Mouse (Mus musculus): ENCODE measurements around the gene Usp32. TPM values are rescaled to one million over a fixed set of nuclear protein-coding genes. Genes with fewer than 3 reads are reported as not detected.

Usp32 gene
- polyA plus RNA-seq (2014; fragmentation: Nextera tagmentation; extraction: Ambion mirVana): 4.6 and 6.7 TPM in 2 replicates

- H3K4me3 ChIP-seq (ENCODE audit: low read depth, low read length): peak within 1 kb of the TSS; percentile 96
- peak within 1 kb of the TSS; percentile 86 for H3K9ac ChIP-seq (ENCODE audit: low read depth, low read length)
- no peaks in the 10 kb centered on the region for H3K36me3 ChIP-seq (ENCODE audit: control insufficient read depth, insufficient read depth, low read length)
- no peaks in the 10 kb centered on the region for H3K4me1 ChIP-seq (ENCODE audit: control insufficient read depth, insufficient read depth, low read length)
- H3K9me3 ChIP-seq (replicated peaks; ENCODE audit: control insufficient read depth, low read length): no peaks in the 10 kb centered on the region
- H3K27me3 ChIP-seq (ENCODE audit: control insufficient read depth, insufficient read depth, low read length): no peaks in the 10 kb centered on the region
- peak; percentile 98 for ATAC-seq (replicated peaks; ENCODE audit: insufficient number of reproducible peaks, low FRiP score, low TSS enrichment)
- H3K27ac ChIP-seq (ENCODE audit: low read depth, low read length): peak within 1 kb of the TSS; percentile 87
- WGBS (ENCODE audit: insufficient replicate concordance): under 1% methylated on average over 88 of the region's 94 CpGs
- peak within 1 kb of the TSS; percentile 84 for H3K4me2 ChIP-seq
Observed at GRCm38 (mm10) chr11:85139581-85140540, at the start of gene Usp32. Usp32 (minus strand) TSS chr11:85140161.

DNA sequence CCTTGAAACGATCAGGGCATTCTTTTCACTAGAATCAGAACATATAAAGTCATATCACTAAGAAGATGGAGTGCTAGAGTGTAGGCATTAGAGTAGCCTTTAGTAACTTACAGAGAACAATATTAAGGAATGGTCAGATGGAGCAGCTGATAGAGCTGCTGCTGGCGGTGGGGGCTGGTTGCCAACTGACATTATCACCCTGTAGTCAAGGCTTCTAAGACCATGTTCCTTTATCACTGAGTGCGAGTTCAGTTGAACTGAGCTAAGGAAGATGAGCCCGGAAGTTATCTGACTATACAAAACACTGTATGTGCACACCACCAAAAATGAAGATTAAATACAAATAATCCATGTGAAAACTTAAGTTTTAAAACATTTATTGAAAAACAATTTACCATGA, 49.1 kb upstream of the Usp32 start:
- 86% methylated on average over 4 of the region's 4 CpGs for WGBS (ENCODE audit: insufficient replicate concordance)
- Histone ChIP-seq H3K27ac (ENCODE audit: low read depth, low read length) (no peak overlapping the region), H3K4me1 (ENCODE audit: control insufficient read depth, insufficient read depth, low read length) (no peaks in the 10 kb centered on the region), H3K9ac (ENCODE audit: low read depth, low read length) (no peak overlapping the region), H3K36me3 (ENCODE audit: control insufficient read depth, insufficient read depth, low read length) (peaks cover 25% of the 10 kb centered on the region), H3K4me3 (ENCODE audit: low read depth, low read length) (no peak overlapping the region), H3K27me3 (ENCODE audit: control insufficient read depth, insufficient read depth, low read length) (no peaks in the 10 kb centered on the region), H3K4me2 (no peak overlapping the region), H3K9me3 (replicated peaks; ENCODE audit: control insufficient read depth, low read length) (no peaks in the 10 kb centered on the region)
- ATAC-seq (replicated peaks; ENCODE audit: insufficient number of reproducible peaks, low FRiP score, low TSS enrichment): no peak

DNA sequence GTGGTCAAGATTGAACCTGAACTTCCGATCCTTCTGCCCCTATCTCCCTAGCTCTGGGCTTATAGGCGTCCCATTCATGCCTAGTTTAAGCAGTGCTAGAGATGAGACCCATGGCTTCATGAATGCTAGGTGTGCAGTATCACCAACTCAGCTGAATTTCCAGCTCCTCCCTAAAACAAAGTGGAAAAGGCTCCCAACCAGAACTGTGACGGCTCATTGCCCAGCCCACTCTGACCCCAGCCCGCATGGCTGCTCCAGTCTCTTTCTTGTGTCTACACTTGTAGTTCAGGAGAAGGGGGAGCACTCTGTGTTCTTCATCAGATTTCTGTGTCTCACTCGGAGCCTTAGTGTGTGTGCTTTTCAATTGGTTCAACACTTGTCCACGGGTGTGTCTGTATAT, 44.9 kb upstream of the Usp32 start:
- ATAC-seq (replicated peaks; ENCODE audit: insufficient number of reproducible peaks, low FRiP score, low TSS enrichment): no peak
- Histone ChIP-seq H3K36me3 (ENCODE audit: control insufficient read depth, insufficient read depth, low read length) (peaks cover 2% of the 10 kb centered on the region; the same call in 1 of the 2 replicates), H3K9ac (ENCODE audit: low read depth, low read length) (no peak overlapping the region), H3K4me1 (ENCODE audit: control insufficient read depth, insufficient read depth, low read length) (no peaks in the 10 kb centered on the region), H3K27ac (ENCODE audit: low read depth, low read length) (no peak overlapping the region), H3K27me3 (ENCODE audit: control insufficient read depth, insufficient read depth, low read length) (no peaks in the 10 kb centered on the region), H3K9me3 (replicated peaks; ENCODE audit: control insufficient read depth, low read length) (no peaks in the 10 kb centered on the region), H3K4me3 (ENCODE audit: low read depth, low read length) (no peak overlapping the region), H3K4me2 (no peak overlapping the region)
- WGBS (ENCODE audit: insufficient replicate concordance): 82% methylated on average over 6 of the region's 6 CpGs

DNA sequence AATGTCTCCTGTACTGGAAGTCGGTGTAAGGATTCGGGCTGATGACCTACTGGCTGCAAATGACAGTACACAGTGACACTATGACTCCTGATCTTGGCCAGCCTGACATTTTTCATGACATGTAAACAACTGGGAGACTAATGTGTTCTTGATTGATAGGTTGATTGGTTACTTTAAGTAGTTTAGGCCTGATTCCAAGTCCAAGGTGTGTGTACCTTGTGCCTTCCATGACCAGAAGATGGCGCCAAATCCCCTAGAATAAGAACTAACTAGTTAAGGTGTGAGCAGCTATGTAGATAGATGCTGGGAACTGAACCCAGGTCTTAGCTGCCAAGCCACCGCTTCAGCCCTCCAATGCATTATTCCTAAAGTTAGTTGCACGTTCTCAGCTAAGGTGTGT, 44.1 kb upstream of the Usp32 start:
- Histone ChIP-seq H3K27ac (ENCODE audit: low read depth, low read length) (no peak overlapping the region), H3K36me3 (ENCODE audit: control insufficient read depth, insufficient read depth, low read length) (no peaks in the 10 kb centered on the region; the same call in 1 of the 2 replicates), H3K9me3 (replicated peaks; ENCODE audit: control insufficient read depth, low read length) (no peaks in the 10 kb centered on the region), H3K9ac (ENCODE audit: low read depth, low read length) (no peak overlapping the region), H3K27me3 (ENCODE audit: control insufficient read depth, insufficient read depth, low read length) (no peaks in the 10 kb centered on the region), H3K4me2 (no peak overlapping the region), H3K4me1 (ENCODE audit: control insufficient read depth, insufficient read depth, low read length) (no peaks in the 10 kb centered on the region), H3K4me3 (ENCODE audit: low read depth, low read length) (no peak overlapping the region)
- no peak for ATAC-seq (replicated peaks; ENCODE audit: insufficient number of reproducible peaks, low FRiP score, low TSS enrichment)
- 59% methylated on average over 5 of the region's 5 CpGs for WGBS (ENCODE audit: insufficient replicate concordance)

DNA sequence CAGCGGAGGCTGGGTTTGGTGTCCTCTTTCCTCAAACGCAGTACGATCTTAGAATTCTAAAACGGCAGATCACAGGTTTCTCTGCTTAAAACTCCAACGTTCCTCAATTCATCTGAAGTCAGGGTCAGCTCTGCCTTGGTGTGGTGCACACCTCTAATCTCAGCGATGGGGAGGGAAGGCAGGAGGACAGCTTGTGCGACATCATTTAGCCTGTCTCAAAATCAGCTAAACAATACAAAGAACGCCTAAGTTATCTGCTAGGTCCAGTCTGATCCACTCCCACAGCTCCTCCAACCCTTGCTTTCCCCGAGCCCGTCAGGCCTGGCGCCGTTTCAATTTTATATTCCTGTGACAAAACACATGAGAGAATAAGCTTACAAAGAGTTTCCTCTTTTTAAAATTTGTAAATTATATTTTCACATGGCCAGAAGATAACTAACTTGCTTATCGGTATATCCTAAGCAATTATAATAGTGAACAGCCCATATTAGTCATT, 43.4 kb upstream of the Usp32 start:
- Histone ChIP-seq H3K9ac (ENCODE audit: low read depth, low read length) (peak overlapping the region; percentile 59), H3K4me3 (ENCODE audit: low read depth, low read length) (peak overlapping the region; percentile 41), H3K9me3 (replicated peaks; ENCODE audit: control insufficient read depth, low read length) (no peaks in the 10 kb centered on the region), H3K36me3 (ENCODE audit: control insufficient read depth, insufficient read depth, low read length) (no peaks in the 10 kb centered on the region), H3K4me1 (ENCODE audit: control insufficient read depth, insufficient read depth, low read length) (no peaks in the 10 kb centered on the region), H3K4me2 (peak overlapping the region; percentile 76), H3K27me3 (ENCODE audit: control insufficient read depth, insufficient read depth, low read length) (no peaks in the 10 kb centered on the region), H3K27ac (ENCODE audit: low read depth, low read length) (no peak overlapping the region)
- no peak for ATAC-seq (replicated peaks; ENCODE audit: insufficient number of reproducible peaks, low FRiP score, low TSS enrichment)
- 30% methylated on average over 13 of the region's 13 CpGs for WGBS (ENCODE audit: insufficient replicate concordance)

GRCm38 (mm10) chr11:85182617-85183283, 42.8 kb upstream of the Usp32 start:
- Histone ChIP-seq H3K36me3 (ENCODE audit: control insufficient read depth, insufficient read depth, low read length) (no peaks in the 10 kb centered on the region), H3K27me3 (ENCODE audit: control insufficient read depth, insufficient read depth, low read length) (no peaks in the 10 kb centered on the region), H3K9ac (ENCODE audit: low read depth, low read length) (peak overlapping the region; percentile 59), H3K4me2 (peak overlapping the region; percentile 76), H3K9me3 (replicated peaks; ENCODE audit: control insufficient read depth, low read length) (no peaks in the 10 kb centered on the region), H3K27ac (ENCODE audit: low read depth, low read length) (no peak overlapping the region), H3K4me3 (ENCODE audit: low read depth, low read length) (peak overlapping the region; percentile 41), H3K4me1 (ENCODE audit: control insufficient read depth, insufficient read depth, low read length) (no peaks in the 10 kb centered on the region)
- WGBS (ENCODE audit: insufficient replicate concordance): 4% methylated on average over 20 of the region's 20 CpGs
- peak; percentile 73 for ATAC-seq (replicated peaks; ENCODE audit: insufficient number of reproducible peaks, low FRiP score, low TSS enrichment)

DNA sequence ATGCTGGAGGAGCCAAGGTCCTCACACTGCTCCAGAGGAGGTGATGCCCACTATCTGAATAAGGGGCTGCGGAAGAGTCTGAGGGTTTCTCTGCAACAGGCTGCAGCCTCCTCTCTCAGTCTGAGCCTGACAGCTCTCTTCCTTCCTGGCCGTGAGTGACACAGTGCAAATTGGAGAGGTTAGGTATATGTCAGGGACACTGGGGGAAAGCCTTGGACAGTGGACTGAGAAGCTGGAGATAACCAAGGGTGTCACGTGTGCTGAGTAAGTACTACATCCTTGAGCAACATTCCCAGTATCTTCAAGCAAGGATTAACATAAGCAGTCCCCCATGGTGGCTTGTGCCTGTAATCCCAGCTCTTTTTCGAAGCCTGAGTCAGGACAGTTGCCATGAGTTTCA, 38.5 kb upstream of the Usp32 start:
- no peak overlapping the region for H3K9ac ChIP-seq (ENCODE audit: low read depth, low read length)
- ATAC-seq (replicated peaks; ENCODE audit: insufficient number of reproducible peaks, low FRiP score, low TSS enrichment): no peak
- H3K9me3 ChIP-seq (replicated peaks; ENCODE audit: control insufficient read depth, low read length): no peaks in the 10 kb centered on the region
- no peak overlapping the region for H3K4me3 ChIP-seq (ENCODE audit: low read depth, low read length)
- H3K4me1 ChIP-seq (ENCODE audit: control insufficient read depth, insufficient read depth, low read length): no peaks in the 10 kb centered on the region
- H3K27ac ChIP-seq (ENCODE audit: low read depth, low read length): no peak overlapping the region
- no peaks in the 10 kb centered on the region for H3K27me3 ChIP-seq (ENCODE audit: control insufficient read depth, insufficient read depth, low read length)
- WGBS (ENCODE audit: insufficient replicate concordance): 75% methylated on average over 4 of the region's 4 CpGs
- no peak overlapping the region for H3K4me2 ChIP-seq
- H3K36me3 ChIP-seq (ENCODE audit: control insufficient read depth, insufficient read depth, low read length): no peaks in the 10 kb centered on the region

GRCm38 (mm10) chr11:85177761-85178160, 37.8 kb upstream of the Usp32 start:
- Histone ChIP-seq H3K9me3 (replicated peaks; ENCODE audit: control insufficient read depth, low read length) (no peaks in the 10 kb centered on the region), H3K27ac (ENCODE audit: low read depth, low read length) (no peak overlapping the region), H3K4me2 (no peak overlapping the region), H3K9ac (ENCODE audit: low read depth, low read length) (no peak overlapping the region), H3K27me3 (ENCODE audit: control insufficient read depth, insufficient read depth, low read length) (no peaks in the 10 kb centered on the region), H3K4me1 (ENCODE audit: control insufficient read depth, insufficient read depth, low read length) (no peaks in the 10 kb centered on the region), H3K36me3 (ENCODE audit: control insufficient read depth, insufficient read depth, low read length) (no peaks in the 10 kb centered on the region), H3K4me3 (ENCODE audit: low read depth, low read length) (no peak overlapping the region)
- ATAC-seq (replicated peaks; ENCODE audit: insufficient number of reproducible peaks, low FRiP score, low TSS enrichment): no peak
- WGBS (ENCODE audit: insufficient replicate concordance): 79% methylated on average over 6 of the region's 6 CpGs

All from heart, embryonic 11.5 days (tissue).